Mouse (Mus musculus) kidney, postnatal 10 days (tissue): ENCODE data around the gene Ctnnal1.
A peak's percentile ranks its signal among the peaks of the same experiment; 100 is the strongest.

ENCODE experiments used
- DNase-seq: peaks from one replicate; pipeline ENCODE4 v3.0.0; 2021; ENCODE audit warnings: mixed read lengths

The Ctnnal1 gene

DNA sequence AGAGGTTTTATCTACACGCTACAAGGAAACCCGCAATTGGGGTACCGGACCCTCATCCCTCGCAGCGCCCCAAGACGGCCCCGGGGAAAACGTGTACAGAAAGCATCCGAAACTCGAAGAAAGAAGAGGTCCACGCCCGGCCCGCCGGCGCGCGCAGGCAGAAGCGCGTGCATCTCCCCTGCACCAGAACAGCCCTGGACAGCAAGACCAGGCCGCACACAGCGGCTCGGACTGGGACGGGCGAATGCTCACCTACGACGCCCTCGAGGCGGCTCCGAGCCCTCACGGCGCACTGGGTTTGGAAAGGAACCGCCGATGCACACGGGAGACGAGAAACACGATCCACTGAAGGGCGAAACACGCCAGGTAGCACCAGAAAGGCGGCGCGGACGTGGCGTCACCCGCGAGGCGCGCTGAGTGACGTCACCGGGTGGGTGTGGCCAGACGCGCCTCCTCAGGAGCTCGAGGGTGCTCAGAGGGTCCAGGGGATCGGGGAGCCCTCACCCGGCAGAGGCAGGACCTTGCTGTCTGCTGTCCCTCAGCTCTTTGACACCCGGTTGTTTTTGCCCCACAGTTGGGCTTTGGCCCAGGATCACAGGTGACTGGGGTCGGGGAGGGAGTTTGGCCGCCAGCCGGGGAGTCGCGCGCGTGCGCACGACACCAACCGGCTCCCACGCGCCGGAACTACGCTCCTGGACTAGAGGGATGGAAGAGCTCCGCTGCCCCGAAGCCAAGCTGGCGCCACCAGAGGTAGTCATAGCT, 62.9 kb downstream of the Ctnnal1 start, which contains the start of the genes Elp1 and Fam206a:
Gene Elp1, minus strand, starts transcription at position 425 of the 762 bp plus-strand sequence.
Gene Fam206a, plus strand, starts transcription at position 439 of the 762 bp plus-strand sequence.
- DNase-seq, result peak; percentile 98

GRCm38 (mm10) chr4:56791373-56791772, 73.6 kb downstream of the Ctnnal1 start:
- DNase-seq, result peak; percentile 13

DNA sequence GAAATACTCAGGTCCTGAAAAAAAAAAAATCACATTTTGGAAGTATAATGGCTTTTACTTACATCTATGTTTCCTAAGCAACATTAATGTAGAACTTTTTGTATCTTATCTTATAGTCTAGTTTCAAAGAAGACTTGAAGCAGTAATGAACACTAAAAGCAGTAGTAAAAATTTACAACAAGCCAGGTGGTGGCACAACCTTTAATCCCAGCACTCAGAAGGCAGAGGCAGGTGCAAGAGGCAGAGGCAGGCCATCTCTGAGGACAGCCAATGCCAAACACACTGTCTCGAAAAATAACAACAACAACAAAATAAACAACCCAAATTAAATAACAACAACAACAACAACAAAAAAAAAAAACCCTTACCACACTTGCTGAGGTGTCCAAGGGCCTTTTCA, 93.9 kb downstream of the Ctnnal1 start:
- DNase-seq, result no peak

- DNase-seq, result no peak
Observed at GRCm38 (mm10) chr4:56768913-56769312, 96.1 kb downstream of the Ctnnal1 start.

GRCm38 (mm10) chr4:56767861-56768284, 97.1 kb downstream of the Ctnnal1 start:
- no peak for DNase-seq
